Mouse (Mus musculus) lung, adult 2 months (tissue): ENCODE data around the gene Ppard.

Source experiments
- CTCF ChIP-seq: fragments of 200-500 bp; IDR thresholded peaks from 2 replicates; pipeline ENCODE4 v1.5.1; 2011; ENCODE audit warnings: mild to moderate bottlenecking, low read length, control low read depth; ENCODE audit not compliant: insufficient read depth
- POLR2A ChIP-seq: fragments of 200-500 bp; IDR thresholded peaks from 2 replicates; pipeline ENCODE4 v1.6.1; 2011; ENCODE audit warnings: low read depth, mild to moderate bottlenecking, control low read depth, low read length, borderline replicate concordance; ENCODE audit errors: extremely low read depth

DNA sequence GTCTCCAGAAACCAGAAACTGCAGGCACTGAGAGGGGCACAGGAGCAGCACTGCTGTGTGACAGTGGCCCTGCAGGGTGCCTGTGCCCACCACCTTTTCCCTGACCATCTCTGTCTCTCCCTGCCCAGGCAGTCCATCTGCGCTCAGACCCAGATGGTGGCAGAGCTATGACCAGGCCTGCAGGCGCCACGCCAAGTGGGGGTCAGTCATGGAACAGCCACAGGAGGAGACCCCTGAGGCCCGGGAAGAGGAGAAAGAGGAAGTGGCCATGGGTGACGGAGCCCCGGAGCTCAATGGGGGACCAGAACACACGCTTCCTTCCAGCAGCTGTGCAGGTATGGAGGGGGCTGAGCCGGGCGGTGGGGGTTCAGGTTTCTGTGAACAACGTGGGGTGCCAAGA, 53.6 kb downstream of the Ppard start:
- TF ChIP-seq CTCF (no peak), POLR2A (no peak)
